Mouse (Mus musculus) embryonic facial prominence, embryonic 11.5 days (tissue): Measurements from ENCODE around the gene Hecw1. TPM values are rescaled to one million over a fixed set of nuclear protein-coding genes. Genes with fewer than 3 reads are reported as not detected.
A peak's percentile ranks its signal among the peaks of the same experiment; 100 is the strongest.

Source experiments
- ATAC-seq: fragments of 200-750 bp; cut with Nextera tagmentation; replicated peaks from 2 replicates; pipeline ENCODE4 v1.8.0; 2017; ENCODE audit warnings: low read depth; ENCODE audit not compliant: insufficient number of reproducible peaks, low FRiP score, low TSS enrichment
- DNase-seq: peaks from one replicate; pipeline ENCODE4 v3.0.0-alpha.2; 2015; ENCODE audit warnings: low spot score
- H3K27ac ChIP-seq: fragments of 300-500 bp; sonication (generic); replicated peaks from 2 replicates; pipeline ENCODE4 v1.5.1; 2014; ENCODE audit warnings: mild to moderate bottlenecking, low read depth, low read length, control low read depth
- H3K27me3 ChIP-seq: fragments of 300-500 bp; sonication (generic); 2 replicates; pipeline ENCODE4 v1.6.1; 2014; ENCODE audit warnings: mild to moderate bottlenecking, low read length, moderate library complexity, mixed read lengths; ENCODE audit not compliant: control insufficient read depth, insufficient read depth
- H3K36me3 ChIP-seq: fragments of 300-500 bp; sonication (generic); replicated peaks from 2 replicates; pipeline ENCODE4 v1.6.1; 2014; ENCODE audit warnings: low read depth, mild to moderate bottlenecking, low read length, moderate library complexity, mixed read lengths; ENCODE audit not compliant: control insufficient read depth, insufficient read depth
- H3K4me1 ChIP-seq: fragments of 300-500 bp; sonication (generic); 2 replicates; pipeline ENCODE4 v1.6.1; 2014; ENCODE audit warnings: low read length, mixed read lengths; ENCODE audit not compliant: control insufficient read depth, insufficient read depth
- H3K4me2 ChIP-seq: fragments of 300-500 bp; sonication (generic); 2 replicates; pipeline ENCODE4 v1.6.1; 2014; ENCODE audit warnings: low read depth, mild to moderate bottlenecking, control low read depth, low read length, moderate library complexity
- H3K4me3 ChIP-seq: fragments of 300-500 bp; sonication (generic); 2 replicates; pipeline ENCODE4 v1.5.1; 2014; ENCODE audit warnings: low read depth, low read length, control low read depth
- H3K9ac ChIP-seq: fragments of 300-500 bp; sonication (generic); replicated peaks from 2 replicates; pipeline ENCODE4 v1.6.1; 2014; ENCODE audit warnings: mild to moderate bottlenecking, control low read depth, low read length
- H3K9me3 ChIP-seq: fragments of 300-500 bp; sonication (generic); replicated peaks from 2 replicates; pipeline ENCODE4 v1.6.1; 2016; ENCODE audit warnings: mild to moderate bottlenecking, low read length, inconsistent platforms, mixed read lengths; ENCODE audit not compliant: control insufficient read depth
- WGBS: fragments of 180-500 bp; shearing (Covaris S2); extraction: QIAGEN DNeasy Blood & Tissue Kit; methylation state at CpG from one replicate; pipeline ENCODE4 v1.1.7; 2014; 5-methylcytosine and 5-hydroxymethylcytosine counted together
- polyA plus RNA-seq: library from polyadenylated mRNA; unstranded; fragments of >200 nt; fragmentation: Nextera tagmentation; extraction: Ambion mirVana; gene quantifications from 2 replicates; pipeline ENCODE4 v1.2.1, GENCODE M21; 2014

Gene Hecw1
- 2.4 and 2.8 TPM in 2 replicates for polyA plus RNA-seq

DNA sequence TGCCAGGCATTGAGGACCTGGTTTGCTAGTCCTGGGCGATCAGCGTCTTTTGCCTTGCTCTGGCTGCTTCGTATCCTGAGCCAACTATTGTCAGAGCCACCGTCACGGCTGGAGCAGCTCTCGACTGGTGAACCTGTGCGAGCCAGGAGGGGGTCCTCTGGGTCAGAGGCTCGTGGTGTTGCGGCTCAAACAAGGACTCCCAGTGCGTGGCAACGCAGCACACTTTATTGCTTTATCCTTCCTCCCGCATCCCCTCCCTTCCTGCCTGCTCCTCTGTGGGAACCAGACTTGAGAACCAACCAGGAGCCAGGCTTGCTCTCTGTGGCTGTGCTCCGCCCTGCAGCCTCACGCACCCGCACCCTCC lies at the start of gene Hecw1:
TSS of gene Hecw1 (minus strand) at position 323 of the 364 bp plus-strand sequence.
- Histone ChIP-seq H3K27me3 (no peaks in the 10 kb centered on the region), H3K36me3 (no peaks in the 10 kb centered on the region), H3K4me2 (peak within 1 kb of the TSS; percentile 87), H3K9ac (peak within 1 kb of the TSS; percentile 61), H3K9me3 (no peaks in the 10 kb centered on the region), H3K4me3 (peak within 1 kb of the TSS; percentile 52), H3K4me1 (no peaks in the 10 kb centered on the region), H3K27ac (no peak within 1 kb of the TSS)
- no peak for DNase-seq
- peak; percentile 78 for ATAC-seq
- WGBS, result 1% methylated on average over 15 of the region's 15 CpGs

DNA sequence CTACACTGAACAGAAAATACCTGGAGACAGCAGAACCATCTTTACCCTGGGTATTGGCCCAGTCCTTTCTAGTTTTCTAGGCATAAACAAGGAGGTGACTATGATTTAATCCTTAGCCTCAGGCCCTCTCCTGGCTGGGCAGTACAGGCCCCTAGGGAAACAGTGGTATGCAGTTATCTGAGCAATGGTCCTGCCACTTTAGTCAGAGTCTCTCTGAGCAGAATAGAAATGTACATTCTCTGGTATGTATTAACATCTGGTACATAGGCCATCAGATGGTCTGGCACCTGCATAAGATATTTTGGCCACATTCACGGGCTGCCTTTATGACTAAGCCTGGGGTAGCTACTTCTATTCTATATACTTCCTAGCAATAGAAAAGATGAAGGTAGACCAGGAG lies 38.3 kb upstream of the Hecw1 start:
- Histone ChIP-seq H3K9me3 (no peaks in the 10 kb centered on the region), H3K9ac (no peak overlapping the region), H3K4me3 (no peak overlapping the region), H3K36me3 (no peaks in the 10 kb centered on the region), H3K27me3 (no peaks in the 10 kb centered on the region), H3K4me2 (no peak overlapping the region), H3K4me1 (no peaks in the 10 kb centered on the region), H3K27ac (no peak overlapping the region)
- WGBS, result 67% methylated on average over 1 of the region's 1 CpGs
- DNase-seq (no peak), ATAC-seq (no peak)

DNA sequence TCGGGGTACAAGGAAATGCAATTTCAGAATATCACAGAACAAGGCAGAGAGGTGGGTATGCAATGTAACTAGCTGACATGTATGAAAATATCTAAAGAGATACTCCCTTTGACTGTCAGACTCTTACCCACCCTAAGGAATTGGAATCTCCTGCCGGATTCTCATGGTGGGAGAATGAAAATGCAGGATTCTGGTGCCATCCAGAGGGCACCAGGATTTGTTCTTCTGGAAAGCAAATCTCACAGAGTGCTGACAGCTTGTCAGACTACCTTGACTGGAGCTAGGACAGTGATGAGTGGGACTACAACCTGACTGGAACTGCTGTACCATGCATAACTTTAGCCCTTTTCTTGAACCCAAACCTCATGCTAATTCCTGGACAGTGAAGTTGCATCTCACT lies 29.6 kb upstream of the Hecw1 start:
- Histone ChIP-seq H3K36me3 (no peaks in the 10 kb centered on the region), H3K27me3 (no peaks in the 10 kb centered on the region), H3K9ac (no peak overlapping the region), H3K4me2 (no peak overlapping the region), H3K4me3 (no peak overlapping the region), H3K9me3 (no peaks in the 10 kb centered on the region), H3K4me1 (no peaks in the 10 kb centered on the region), H3K27ac (no peak overlapping the region)
- DNase-seq, result no peak
- no peak for ATAC-seq
- WGBS, result 69% methylated on average over 2 of the region's 2 CpGs

DNA sequence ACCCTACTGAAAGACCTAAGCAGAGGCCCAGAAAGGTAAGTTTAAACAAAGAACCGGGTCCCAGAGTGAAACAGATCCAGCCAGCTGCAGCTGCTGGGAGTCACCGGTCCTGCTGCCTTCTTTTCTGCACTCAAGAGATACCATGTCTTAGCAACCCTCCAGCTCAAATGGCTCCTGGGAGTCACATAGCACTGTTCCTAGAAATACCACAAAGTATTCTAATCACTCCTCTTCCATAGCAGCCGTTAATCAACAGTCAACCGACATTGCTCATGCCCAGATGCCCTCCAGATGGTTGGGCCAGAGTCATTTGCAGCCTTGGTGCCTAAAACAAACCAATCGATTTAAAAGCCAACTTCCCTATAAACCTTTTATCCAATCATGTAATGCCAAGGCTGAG lies 19.8 kb upstream of the Hecw1 start:
- Histone ChIP-seq H3K4me3 (no peak overlapping the region), H3K9me3 (no peaks in the 10 kb centered on the region), H3K36me3 (no peaks in the 10 kb centered on the region), H3K4me2 (no peak overlapping the region), H3K27me3 (no peaks in the 10 kb centered on the region), H3K4me1 (no peaks in the 10 kb centered on the region), H3K9ac (no peak overlapping the region), H3K27ac (no peak overlapping the region)
- WGBS, result 75% methylated on average over 5 of the region's 5 CpGs
- DNase-seq (no peak), ATAC-seq (no peak)

DNA sequence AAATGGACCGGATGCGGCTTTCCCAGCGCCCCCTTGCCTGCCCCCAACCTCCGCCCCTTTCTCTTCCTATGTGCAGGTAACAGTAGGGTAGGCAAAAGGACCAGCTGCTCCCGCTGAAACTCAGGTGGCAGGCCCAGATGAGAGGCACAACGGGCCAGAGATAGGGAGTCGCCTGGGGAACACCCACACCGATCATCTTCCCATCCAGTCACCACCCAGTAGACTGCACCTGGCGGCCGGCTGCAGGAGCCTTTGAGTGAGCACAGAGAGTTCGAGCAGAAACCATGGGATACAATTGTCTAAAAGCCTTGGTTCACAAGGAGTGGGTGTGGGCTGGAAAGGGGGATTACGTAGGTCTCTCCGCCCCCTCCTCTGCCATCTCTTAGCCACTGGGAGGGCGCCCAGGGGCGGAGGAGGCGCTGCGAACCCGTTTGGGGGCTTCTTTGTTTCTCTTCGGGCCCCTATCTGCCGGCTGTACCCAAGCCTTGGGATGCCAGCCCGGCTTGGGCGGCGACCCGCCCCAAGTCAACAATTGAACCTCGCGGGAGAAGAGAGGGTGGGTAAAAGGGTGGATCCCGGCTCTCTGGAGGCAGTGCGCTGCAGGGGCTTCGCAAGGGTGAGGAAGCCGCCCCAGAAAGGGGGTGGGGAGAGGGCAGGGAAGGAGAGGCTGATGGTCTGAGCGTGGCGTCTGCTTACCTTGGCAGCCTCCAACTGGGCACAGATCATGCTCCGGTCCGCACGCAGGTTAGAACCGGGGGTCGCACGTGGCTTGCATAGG lies 711 bp downstream of the Hecw1 start:
- Histone ChIP-seq H3K9me3 (no peaks in the 10 kb centered on the region), H3K4me2 (peak overlapping the region; percentile 87), H3K36me3 (no peaks in the 10 kb centered on the region), H3K9ac (peak overlapping the region; percentile 61), H3K27ac (no peak overlapping the region), H3K4me3 (peak overlapping the region; percentile 52), H3K4me1 (no peaks in the 10 kb centered on the region), H3K27me3 (no peaks in the 10 kb centered on the region)
- DNase-seq (peak; percentile 54), ATAC-seq (peak; percentile 90)
- 2% methylated on average over 37 of the region's 38 CpGs for WGBS

DNA sequence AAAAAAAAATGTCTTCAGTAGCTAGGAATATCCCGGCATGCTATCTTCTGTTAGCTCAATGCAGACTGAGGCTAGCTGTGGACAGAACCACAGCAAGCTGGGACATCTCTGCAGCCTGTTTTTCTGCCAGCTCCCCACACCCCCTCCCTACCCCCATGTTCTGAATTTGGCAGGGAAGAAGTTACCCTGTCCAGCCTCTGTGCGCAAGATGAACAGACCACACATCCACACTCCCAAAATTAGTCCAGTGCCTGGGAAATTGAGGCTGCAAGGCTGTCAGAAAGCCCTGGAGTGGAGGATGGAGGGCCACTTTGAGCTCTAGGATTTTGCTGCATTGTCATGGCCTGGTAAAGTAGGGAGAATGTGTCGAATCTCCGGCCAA lies 1.3 kb downstream of the Hecw1 start:
- Histone ChIP-seq H3K27me3 (no peaks in the 10 kb centered on the region), H3K4me1 (no peaks in the 10 kb centered on the region), H3K4me3 (peak overlapping the region; percentile 52), H3K4me2 (peak overlapping the region; percentile 87), H3K9ac (peak overlapping the region; percentile 61), H3K27ac (no peak overlapping the region), H3K9me3 (no peaks in the 10 kb centered on the region), H3K36me3 (no peaks in the 10 kb centered on the region)
- no peak for ATAC-seq
- WGBS, result 28% methylated on average over 4 of the region's 4 CpGs
- DNase-seq, result no peak

DNA sequence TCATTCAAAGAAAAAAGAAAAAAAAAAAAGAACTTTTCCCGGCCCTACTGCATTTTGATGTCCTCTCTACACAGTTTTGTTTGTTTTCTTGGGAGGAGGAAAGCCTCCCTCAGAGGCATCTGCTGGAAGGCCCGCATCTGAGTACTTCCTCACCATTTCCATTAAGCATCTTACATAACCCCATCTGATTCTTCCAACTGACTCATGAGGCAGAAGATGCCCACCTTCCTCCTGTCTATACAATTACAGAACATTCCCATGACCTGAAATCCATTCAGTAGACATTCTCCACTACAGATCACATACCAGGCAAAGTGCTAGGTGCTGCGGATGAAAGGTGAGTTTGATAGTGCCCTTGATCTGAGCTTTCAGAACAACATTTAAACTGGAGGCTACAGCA lies 3.4 kb downstream of the Hecw1 start:
- Histone ChIP-seq H3K4me2 (no peak overlapping the region), H3K4me1 (no peaks in the 10 kb centered on the region), H3K9me3 (no peaks in the 10 kb centered on the region), H3K27me3 (no peaks in the 10 kb centered on the region), H3K4me3 (no peak overlapping the region), H3K9ac (no peak overlapping the region), H3K27ac (no peak overlapping the region), H3K36me3 (no peaks in the 10 kb centered on the region)
- no peak for DNase-seq
- 82% methylated on average over 3 of the region's 3 CpGs for WGBS
- no peak for ATAC-seq

DNA sequence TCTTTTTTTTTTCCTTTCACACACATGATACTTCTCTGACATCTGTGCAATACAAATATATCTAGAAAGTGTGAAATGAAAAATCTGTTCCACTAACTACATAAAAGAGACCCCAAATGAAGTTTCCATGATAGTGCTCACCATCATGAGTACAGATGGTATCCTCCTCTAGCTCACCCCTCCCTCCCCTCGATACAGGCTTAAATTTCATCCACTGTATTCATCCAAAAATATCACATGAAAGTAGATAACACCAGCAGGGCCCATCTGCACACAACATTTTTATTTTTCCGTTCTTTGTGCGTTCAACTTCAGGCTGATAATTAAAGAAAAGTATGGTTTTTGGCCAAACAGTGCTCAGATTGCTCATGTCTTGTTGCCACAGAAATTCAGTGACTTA lies 5.5 kb downstream of the Hecw1 start:
- H3K4me3 ChIP-seq, result no peak overlapping the region
- no peak for DNase-seq
- H3K36me3 ChIP-seq, result no peaks in the 10 kb centered on the region
- no peak overlapping the region for H3K4me2 ChIP-seq
- no peaks in the 10 kb centered on the region for H3K27me3 ChIP-seq
- no peaks in the 10 kb centered on the region for H3K4me1 ChIP-seq
- no peak overlapping the region for H3K27ac ChIP-seq
- no peak for ATAC-seq
- H3K9me3 ChIP-seq, result no peaks in the 10 kb centered on the region
- H3K9ac ChIP-seq, result no peak overlapping the region
- WGBS, result 90% methylated on average over 3 of the region's 3 CpGs
